Mouse (Mus musculus) liver, postnatal 0 days (tissue): Measurements from ENCODE around the gene Myadml2.

Experiments used
- CTCF ChIP-seq: sonication (generic); IDR thresholded peaks from 2 replicates; pipeline ENCODE4 v1.5.1; 2016; ENCODE audit warnings: antibody characterized with exemption, low read depth
- EP300 ChIP-seq: IDR thresholded peaks from 2 replicates; pipeline ENCODE4 v1.6.1; 2016; ENCODE audit warnings: antibody characterized with exemption, low read depth, mild to moderate bottlenecking

- no peak for TF ChIP-seq CTCF
- no peak for TF ChIP-seq EP300
Observed at GRCm38 (mm10) chr11:120643601-120643987, 4.4 kb downstream of the Myadml2 start, which contains the start of gene Pycr1.
